Mouse (Mus musculus): Measurements from ENCODE around the gene Pex19. TPM values are rescaled to one million over a fixed set of nuclear protein-coding genes. Genes with fewer than 3 reads are reported as not detected.

The Pex19 gene
- polyA plus RNA-seq, 1 experiment from 2014 or later: 168 TPM

- H3K4me2 ChIP-seq: no peak overlapping the region
- peaks cover 29% of the 10 kb centered on the region for H3K36me3 ChIP-seq (replicated peaks)
- H3K9me3 ChIP-seq: no peaks in the 10 kb centered on the region
- 84% methylated on average over 5 of the region's 5 CpGs for WGBS
- H3K27me3 ChIP-seq (replicated peaks): no peaks in the 10 kb centered on the region
- H3K4me1 ChIP-seq: peaks cover 7% of the 10 kb centered on the region; the same call in 1 of the 2 replicates
- no peak for ATAC-seq (replicated peaks)
- no peak overlapping the region for H3K4me3 ChIP-seq
- no peak overlapping the region for H3K9ac ChIP-seq
- H3K27ac ChIP-seq: no peak overlapping the region
Measured at GRCm38 (mm10) chr1:172167911-172168310, 41.4 kb downstream of the Pex19 start.

- Histone ChIP-seq H3K4me2 (no peak overlapping the region), H3K4me1 (no peaks in the 10 kb centered on the region), H3K4me3 (no peak overlapping the region), H3K36me3 (replicated peaks) (peaks cover 45% of the 10 kb centered on the region), H3K9me3 (no peaks in the 10 kb centered on the region), H3K27ac (no peak overlapping the region), H3K27me3 (replicated peaks) (no peaks in the 10 kb centered on the region), H3K9ac (no peak overlapping the region)
- no peak for ATAC-seq (replicated peaks)
- WGBS: 98% methylated on average over 5 of the region's 5 CpGs
Measured at GRCm38 (mm10) chr1:172169809-172170208, 43.3 kb downstream of the Pex19 start.

GRCm38 (mm10) chr1:172172381-172172780 is 45.8 kb downstream of the Pex19 start:
- H3K27me3 ChIP-seq (replicated peaks): no peaks in the 10 kb centered on the region
- H3K4me1 ChIP-seq: no peaks in the 10 kb centered on the region
- H3K36me3 ChIP-seq (replicated peaks): peaks cover 47% of the 10 kb centered on the region
- 90% methylated on average over 21 of the region's 21 CpGs for WGBS
- H3K4me2 ChIP-seq: no peak overlapping the region
- no peak overlapping the region for H3K9ac ChIP-seq
- H3K27ac ChIP-seq: no peak overlapping the region
- H3K9me3 ChIP-seq: no peaks in the 10 kb centered on the region
- no peak overlapping the region for H3K4me3 ChIP-seq
- no peak for ATAC-seq (replicated peaks)

- Histone ChIP-seq H3K4me3 (no peak overlapping the region), H3K4me1 (no peaks in the 10 kb centered on the region), H3K27me3 (replicated peaks) (no peaks in the 10 kb centered on the region), H3K27ac (no peak overlapping the region), H3K4me2 (no peak overlapping the region), H3K9me3 (no peaks in the 10 kb centered on the region), H3K9ac (no peak overlapping the region), H3K36me3 (replicated peaks) (peaks cover 48% of the 10 kb centered on the region)
- WGBS: 67% methylated on average over 5 of the region's 5 CpGs
- ATAC-seq (replicated peaks): no peak
Measured at GRCm38 (mm10) chr1:172173181-172173580, 46.6 kb downstream of the Pex19 start.

GRCm38 (mm10) chr1:172177791-172178190 is 51.2 kb downstream of the Pex19 start:
- H3K27me3 ChIP-seq (replicated peaks): no peaks in the 10 kb centered on the region
- H3K4me3 ChIP-seq: no peak overlapping the region
- H3K4me1 ChIP-seq: no peaks in the 10 kb centered on the region
- ATAC-seq (replicated peaks): no peak
- H3K27ac ChIP-seq: no peak overlapping the region
- H3K4me2 ChIP-seq: no peak overlapping the region
- no peaks in the 10 kb centered on the region for H3K9me3 ChIP-seq
- peaks cover 50% of the 10 kb centered on the region for H3K36me3 ChIP-seq (replicated peaks)
- WGBS: 87% methylated on average over 7 of the region's 7 CpGs
- H3K9ac ChIP-seq: no peak overlapping the region

GRCm38 (mm10) chr1:172179102-172179501 is 52.5 kb downstream of the Pex19 start:
- ATAC-seq (replicated peaks): no peak

GRCm38 (mm10) chr1:172180881-172181280 is 54.3 kb downstream of the Pex19 start:
- Histone ChIP-seq H3K27ac (no peak overlapping the region), H3K9me3 (no peaks in the 10 kb centered on the region), H3K27me3 (replicated peaks) (no peaks in the 10 kb centered on the region), H3K36me3 (replicated peaks) (peaks cover 34% of the 10 kb centered on the region; the same call in 1 of the 2 replicates), H3K4me2 (no peak overlapping the region), H3K9ac (no peak overlapping the region), H3K4me1 (no peaks in the 10 kb centered on the region), H3K4me3 (no peak overlapping the region)
- ATAC-seq (replicated peaks): no peak
- WGBS: 81% methylated on average over 4 of the region's 4 CpGs

More at GRCm38 (mm10) chr1:172179102-172179501, 52.5 kb downstream of the Pex19 start:
- no peak overlapping the region for H3K9ac ChIP-seq
- no peaks in the 10 kb centered on the region for H3K9me3 ChIP-seq
- WGBS: 91% methylated on average over 7 of the region's 7 CpGs
- no peak overlapping the region for H3K4me3 ChIP-seq
- H3K27ac ChIP-seq: no peak overlapping the region
- peaks cover 42% of the 10 kb centered on the region; the same call in 1 of the 2 replicates for H3K36me3 ChIP-seq (replicated peaks)
- no peaks in the 10 kb centered on the region for H3K4me1 ChIP-seq
- H3K27me3 ChIP-seq (replicated peaks): no peaks in the 10 kb centered on the region
- H3K4me2 ChIP-seq: no peak overlapping the region

GRCm38 (mm10) chr1:172181777-172182176 is 55.2 kb downstream of the Pex19 start:
- no peak for ATAC-seq (replicated peaks)

GRCm38 (mm10) chr1:172183056-172183455 is 56.5 kb downstream of the Pex19 start:
- Histone ChIP-seq H3K4me1 (no peaks in the 10 kb centered on the region), H3K4me3 (no peak overlapping the region), H3K9ac (no peak overlapping the region), H3K4me2 (no peak overlapping the region), H3K9me3 (no peaks in the 10 kb centered on the region), H3K36me3 (replicated peaks) (peaks cover 35% of the 10 kb centered on the region; the same call in 1 of the 2 replicates), H3K27ac (no peak overlapping the region), H3K27me3 (replicated peaks) (no peaks in the 10 kb centered on the region)
- ATAC-seq (replicated peaks): no peak
- WGBS: 97% methylated on average over 6 of the region's 6 CpGs

More at GRCm38 (mm10) chr1:172181777-172182176, 55.2 kb downstream of the Pex19 start:
- H3K4me3 ChIP-seq: no peak overlapping the region
- H3K27ac ChIP-seq: no peak overlapping the region
- peaks cover 34% of the 10 kb centered on the region; the same call in 1 of the 2 replicates for H3K36me3 ChIP-seq (replicated peaks)
- no peaks in the 10 kb centered on the region for H3K4me1 ChIP-seq
- H3K9ac ChIP-seq: no peak overlapping the region
- H3K9me3 ChIP-seq: no peaks in the 10 kb centered on the region
- 94% methylated on average over 3 of the region's 3 CpGs for WGBS
- H3K4me2 ChIP-seq: no peak overlapping the region
- H3K27me3 ChIP-seq (replicated peaks): no peaks in the 10 kb centered on the region

- H3K36me3 ChIP-seq (replicated peaks): peaks cover 31% of the 10 kb centered on the region; the same call in 1 of the 2 replicates
- no peaks in the 10 kb centered on the region for H3K27me3 ChIP-seq (replicated peaks)
- no peak for ATAC-seq (replicated peaks)
- no peaks in the 10 kb centered on the region for H3K9me3 ChIP-seq
- H3K27ac ChIP-seq: no peak overlapping the region
- no peak overlapping the region for H3K4me2 ChIP-seq
- no peak overlapping the region for H3K4me3 ChIP-seq
- H3K9ac ChIP-seq: no peak overlapping the region
- no peaks in the 10 kb centered on the region for H3K4me1 ChIP-seq
Measured at GRCm38 (mm10) chr1:172183915-172184314, 57.4 kb downstream of the Pex19 start.

Other genes with a start within 250 kb of the Pex19 start
- not detected in 2 replicates for gene Gm10521, start 231.1 kb upstream of the Pex19 start, polyA plus RNA-seq (2015; fragmentation: Nextera tagmentation; extraction: Ambion mirVana)
- gene Slamf6, start 209.2 kb upstream of the Pex19 start, polyA plus RNA-seq (2015; fragmentation: Nextera tagmentation; extraction: Ambion mirVana): 0.36 TPM in 1 of 2 replicates, not detected in the other
- 48.0 and 49.6 TPM in 2 replicates for gene Vangl2, start 98.3 kb upstream of the Pex19 start, polyA plus RNA-seq (2015; fragmentation: Nextera tagmentation; extraction: Ambion mirVana)
- gene Nhlh1, start 69.2 kb upstream of the Pex19 start, polyA plus RNA-seq (2015; fragmentation: Nextera tagmentation; extraction: Ambion mirVana): 2.0 and 2.5 TPM in 2 replicates
- gene Copa, start 44.2 kb upstream of the Pex19 start, polyA plus RNA-seq (2015; fragmentation: Nextera tagmentation; extraction: Ambion mirVana): 199 and 209 TPM in 2 replicates
- 116 and 122 TPM in 2 replicates for gene Ncstn, start 44.0 kb upstream of the Pex19 start, polyA plus RNA-seq (2015; fragmentation: Nextera tagmentation; extraction: Ambion mirVana)
- 93.0 and 94.7 TPM in 2 replicates for gene Dcaf8, start 21.3 kb downstream of the Pex19 start, polyA plus RNA-seq (2015; fragmentation: Nextera tagmentation; extraction: Ambion mirVana)
- 437 and 473 TPM in 2 replicates for gene Pea15a, start 80.0 kb downstream of the Pex19 start, polyA plus RNA-seq (2015; fragmentation: Nextera tagmentation; extraction: Ambion mirVana)
- 1.7 and 2.7 TPM in 2 replicates for gene Casq1, start 93.1 kb downstream of the Pex19 start, polyA plus RNA-seq (2015; fragmentation: Nextera tagmentation; extraction: Ambion mirVana)
- gene Atp1a4, start 131.7 kb downstream of the Pex19 start, polyA plus RNA-seq (2015; fragmentation: Nextera tagmentation; extraction: Ambion mirVana): 0.05 TPM in 1 of 2 replicates, not detected in the other
- 66.2 and 77.2 TPM in 2 replicates for gene Igsf8, start 134.9 kb downstream of the Pex19 start, polyA plus RNA-seq (2015; fragmentation: Nextera tagmentation; extraction: Ambion mirVana)
- gene Atp1a2, start 171.3 kb downstream of the Pex19 start, polyA plus RNA-seq (2015; fragmentation: Nextera tagmentation; extraction: Ambion mirVana): 56.5 and 63.1 TPM in 2 replicates
- gene Kcnj9, start 202.6 kb downstream of the Pex19 start, polyA plus RNA-seq (2015; fragmentation: Nextera tagmentation; extraction: Ambion mirVana): 5.6 and 5.9 TPM in 2 replicates
- 1.8 TPM in 2 replicates for gene Kcnj10, start 214.5 kb downstream of the Pex19 start, polyA plus RNA-seq (2015; fragmentation: Nextera tagmentation; extraction: Ambion mirVana)
- gene Pigm, start 249.8 kb downstream of the Pex19 start, polyA plus RNA-seq (2015; fragmentation: Nextera tagmentation; extraction: Ambion mirVana): 4.0 and 4.1 TPM in 2 replicates

Measured in midbrain, embryonic 15.5 days (tissue).